Mouse (Mus musculus) cerebellum, adult (tissue): ENCODE measurements around the gene Vmn2r14.
"Not testable (repeated sequence)": the region's sequence is repeated elsewhere in the genome, so short reads cannot be mapped to it uniquely, and the experiment has no call there.

Source experiments
- ATAC-seq: cut with Nextera tagmentation; 2 replicates; pipeline ENCODE4 v1.9.2; 2017; ENCODE audit warnings: mild to moderate bottlenecking, moderate library complexity, mixed read lengths; ENCODE audit not compliant: insufficient number of reproducible peaks, low FRiP score, low TSS enrichment

The Vmn2r14 gene

GRCm38 (mm10) chr5:109224608-109225007, at the start of gene Vmn2r14:
Gene Vmn2r14 (minus strand): TSS chr5:109224708.
- no peak for ATAC-seq

DNA sequence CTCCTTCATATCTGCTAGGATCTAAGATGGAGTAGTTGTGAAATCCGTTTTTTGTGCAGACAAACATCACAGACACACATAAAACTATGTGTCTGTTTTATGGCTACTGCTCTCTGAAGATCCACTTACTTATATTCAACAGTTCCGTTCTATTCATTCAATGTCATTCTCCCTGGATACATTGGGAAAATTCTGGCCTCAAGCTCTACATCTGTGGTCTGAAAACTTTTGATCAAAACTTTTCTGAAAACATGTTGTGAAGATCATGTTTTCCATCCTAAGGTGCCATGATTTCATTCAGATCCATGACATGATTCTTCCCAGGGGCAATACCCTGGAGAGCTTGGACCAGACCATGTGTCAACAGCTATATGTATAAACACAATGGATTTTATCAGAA, 32.4 kb downstream of the Vmn2r14 start, which contains the start of gene Vmn2r13:
Vmn2r13 (minus strand) TSS at position 101 of the 400 bp plus-strand sequence.
- ATAC-seq = not testable (repeated sequence)

DNA sequence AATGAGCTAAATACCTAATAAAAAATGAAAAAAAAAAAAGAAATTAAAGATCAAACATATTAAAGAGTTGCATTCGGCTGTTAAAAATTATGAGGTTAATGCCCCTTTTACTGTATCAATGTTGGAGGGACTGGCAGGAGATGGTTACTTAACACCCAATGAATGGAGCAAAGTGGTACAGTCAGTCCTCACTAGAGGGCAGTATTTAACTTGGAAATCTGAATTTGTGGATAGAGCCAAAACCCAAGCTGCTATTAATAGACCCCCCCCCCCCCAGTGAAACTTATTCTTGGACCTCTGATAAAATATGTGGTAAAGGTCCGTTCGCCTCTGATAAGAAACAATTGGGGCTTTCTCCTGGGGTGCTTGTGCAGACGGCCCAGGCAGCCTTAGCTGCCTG, 57.7 kb downstream of the Vmn2r14 start:
- not testable (repeated sequence) for ATAC-seq
